Mouse (Mus musculus) hindbrain, postnatal 0 days (tissue): Measurements from ENCODE around the gene Rpusd3. TPM values are rescaled to one million over a fixed set of nuclear protein-coding genes. Genes with fewer than 3 reads are reported as not detected.

Experiments used
- ATAC-seq: fragments of 200-750 bp; cut with Nextera tagmentation; 2 replicates; pipeline ENCODE4 v1.8.0; 2017; ENCODE audit warnings: mild to moderate bottlenecking, moderate TSS enrichment, moderate library complexity
- DNase-seq: peaks from one replicate; pipeline ENCODE4 v3.0.0-alpha.2; 2015; ENCODE audit warnings: low spot score
- H3K27ac ChIP-seq: fragments of 300-500 bp; sonication (generic); 2 replicates; pipeline ENCODE4 v1.5.1; 2014; ENCODE audit warnings: mild to moderate bottlenecking
- H3K27me3 ChIP-seq: fragments of 300-500 bp; sonication (generic); 2 replicates; pipeline ENCODE4 v1.6.1; 2014; ENCODE audit warnings: low read length, mixed read lengths; ENCODE audit not compliant: insufficient read depth
- H3K36me3 ChIP-seq: fragments of 300-500 bp; sonication (generic); 2 replicates; pipeline ENCODE4 v1.6.1; 2014; ENCODE audit warnings: low read length, mixed read lengths; ENCODE audit not compliant: insufficient read depth
- H3K4me1 ChIP-seq: fragments of 300-500 bp; sonication (generic); 2 replicates; pipeline ENCODE4 v1.6.1; 2014; ENCODE audit warnings: antibody characterized with exemption, low read length, mixed read lengths; ENCODE audit not compliant: insufficient read depth
- H3K4me2 ChIP-seq: fragments of 300-500 bp; sonication (generic); 2 replicates; pipeline ENCODE4 v1.6.1; 2014; ENCODE audit warnings: low read depth, mild to moderate bottlenecking, low read length, moderate library complexity, mixed read lengths
- H3K4me3 ChIP-seq: fragments of 300-500 bp; sonication (generic); 2 replicates; pipeline ENCODE4 v1.5.1; 2014; ENCODE audit warnings: low read length
- H3K9ac ChIP-seq: fragments of 300-500 bp; sonication (generic); replicated peaks from 2 replicates; pipeline ENCODE4 v1.6.1; 2014; ENCODE audit warnings: mild to moderate bottlenecking, low read length, moderate library complexity, mixed read lengths
- H3K9me3 ChIP-seq: fragments of 300-500 bp; sonication (generic); 2 replicates; pipeline ENCODE4 v1.6.1; 2016; ENCODE audit warnings: low read length, mixed read lengths
- CTCF ChIP-seq: IDR thresholded peaks from 2 replicates; pipeline ENCODE4 v1.5.1; 2016; ENCODE audit warnings: antibody characterized with exemption, control low read depth, low read depth
- WGBS: fragments of 180-500 bp; shearing (Covaris S2); extraction: QIAGEN DNeasy Blood & Tissue Kit; methylation state at CpG from one replicate; pipeline ENCODE4 v1.1.7; 2014; 5-methylcytosine and 5-hydroxymethylcytosine counted together
- polyA plus RNA-seq: library from polyadenylated mRNA; unstranded; fragments of >200 nt; fragmentation: Nextera tagmentation; extraction: Ambion mirVana; gene quantifications from 2 replicates; pipeline ENCODE4 v1.2.1, GENCODE M21; 2015
- total RNA-seq: library from RNA; depleted of rRNA; stranded (reverse); fragments of >200 nt; gene quantifications from 2 replicates; pipeline ENCODE4 v1.2.3, GENCODE M21; 2014

The Rpusd3 gene
- total and polyA plus RNA-seq, 2 experiments from 2014 or later: 20.8 to 27.3 TPM

DNA sequence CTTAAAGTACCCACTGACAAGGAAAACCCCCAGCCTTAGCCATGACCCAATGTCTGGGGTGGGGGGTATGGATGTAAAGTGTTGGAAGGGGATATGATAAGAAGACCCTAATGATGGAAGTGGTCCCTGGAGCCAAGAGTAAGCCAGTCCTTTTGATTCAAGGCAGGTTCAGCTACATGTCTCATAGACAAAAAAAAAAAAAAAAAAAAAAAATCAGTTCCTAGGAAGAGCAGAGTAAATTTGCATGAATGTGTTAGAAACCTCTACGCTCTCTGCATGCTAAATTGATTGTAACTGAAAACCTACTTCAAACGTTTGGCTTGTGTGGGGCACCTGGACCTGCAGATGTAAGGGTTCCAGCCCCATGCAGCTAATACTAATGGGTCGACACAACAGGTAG is 12.7 kb upstream of the Rpusd3 start:
- no peak for DNase-seq
- no peak for ATAC-seq
- WGBS: 58% methylated on average over 3 of the region's 3 CpGs
- H3K4me3 ChIP-seq: no peak overlapping the region
- no peak overlapping the region for H3K9ac ChIP-seq
- no peak for TF ChIP-seq CTCF
- no peaks in the 10 kb centered on the region for H3K36me3 ChIP-seq
- no peaks in the 10 kb centered on the region for H3K4me1 ChIP-seq
- no peak overlapping the region for H3K27ac ChIP-seq
- no peaks in the 10 kb centered on the region for H3K27me3 ChIP-seq
- no peaks in the 10 kb centered on the region for H3K9me3 ChIP-seq
- H3K4me2 ChIP-seq: no peak overlapping the region

DNA sequence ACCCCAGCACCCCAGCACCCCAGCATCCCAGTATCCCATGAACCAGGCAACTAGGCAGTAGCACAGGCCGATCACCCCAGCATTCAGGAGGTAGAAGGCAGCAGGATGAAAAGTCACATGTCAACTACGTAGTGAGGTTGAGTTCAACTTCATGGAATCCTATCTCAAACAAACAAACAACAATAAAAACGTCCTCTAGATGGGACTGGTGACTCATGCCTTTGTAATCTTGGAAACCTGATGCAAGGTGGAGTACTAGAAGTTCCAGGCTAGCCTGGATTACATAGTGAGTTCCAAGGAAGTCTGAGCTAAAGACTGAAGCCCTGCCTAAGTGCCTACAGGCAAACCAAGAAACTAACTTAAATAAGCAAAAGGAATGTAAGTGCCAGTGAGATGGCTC is 11.7 kb upstream of the Rpusd3 start:
- 64% methylated on average over 3 of the region's 3 CpGs for WGBS
- Histone ChIP-seq H3K9me3 (no peaks in the 10 kb centered on the region), H3K27ac (no peak overlapping the region), H3K36me3 (no peaks in the 10 kb centered on the region), H3K4me3 (no peak overlapping the region), H3K9ac (no peak overlapping the region), H3K27me3 (no peaks in the 10 kb centered on the region), H3K4me1 (no peaks in the 10 kb centered on the region), H3K4me2 (no peak overlapping the region)
- TF ChIP-seq CTCF: no peak
- no peak for ATAC-seq
- DNase-seq: no peak

DNA sequence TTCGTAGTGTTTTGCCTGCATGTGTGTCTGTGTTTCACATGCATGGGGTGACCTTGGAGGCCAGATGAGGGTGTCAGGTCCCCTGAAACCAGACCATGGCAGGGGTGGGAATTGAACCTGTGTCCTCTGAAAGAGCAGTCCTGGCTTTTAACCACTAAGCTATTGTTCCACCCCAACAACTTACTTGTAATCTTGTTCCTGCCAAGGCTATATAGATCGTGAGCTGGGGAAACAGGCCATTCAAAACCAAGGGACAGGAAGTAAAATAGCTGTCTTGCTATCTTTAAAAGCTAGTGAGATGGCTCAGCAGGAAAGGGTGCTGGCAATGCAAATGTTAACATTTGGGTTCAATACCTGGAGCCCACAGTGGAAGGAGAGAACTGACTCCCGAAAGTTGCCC is 10.8 kb upstream of the Rpusd3 start:
- H3K36me3 ChIP-seq: no peaks in the 10 kb centered on the region
- no peak for ATAC-seq

DNA sequence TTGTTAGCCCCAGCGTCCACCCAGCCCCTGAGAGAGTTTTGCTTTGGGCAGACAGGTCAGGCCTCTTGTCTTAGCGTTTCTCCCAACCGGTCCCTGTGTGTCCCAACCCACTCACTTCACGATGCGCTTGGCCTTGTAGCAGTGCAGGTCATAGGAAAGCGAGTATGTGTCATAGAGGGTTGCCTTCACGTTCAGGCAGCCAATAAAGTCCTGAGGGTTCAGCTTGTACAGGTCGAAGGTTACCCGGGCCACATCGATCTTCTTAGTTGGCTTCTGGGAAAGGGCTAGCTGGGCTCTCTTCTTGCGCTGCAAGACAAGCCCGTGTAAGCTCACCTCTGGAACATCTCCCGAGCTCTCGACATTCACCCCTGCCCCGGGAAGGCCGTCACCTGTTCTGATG is 8.9 kb upstream of the Rpusd3 start:
- no peak overlapping the region for H3K4me2 ChIP-seq

More for the DNA sequence above, 10.8 kb upstream of the Rpusd3 start:
- Histone ChIP-seq H3K4me1 (no peaks in the 10 kb centered on the region), H3K4me2 (no peak overlapping the region), H3K27ac (no peak overlapping the region), H3K27me3 (no peaks in the 10 kb centered on the region), H3K9ac (no peak overlapping the region), H3K9me3 (no peaks in the 10 kb centered on the region), H3K4me3 (no peak overlapping the region)
- 88% methylated on average over 3 of the region's 3 CpGs for WGBS
- no peak for DNase-seq
- TF ChIP-seq CTCF: no peak

DNA sequence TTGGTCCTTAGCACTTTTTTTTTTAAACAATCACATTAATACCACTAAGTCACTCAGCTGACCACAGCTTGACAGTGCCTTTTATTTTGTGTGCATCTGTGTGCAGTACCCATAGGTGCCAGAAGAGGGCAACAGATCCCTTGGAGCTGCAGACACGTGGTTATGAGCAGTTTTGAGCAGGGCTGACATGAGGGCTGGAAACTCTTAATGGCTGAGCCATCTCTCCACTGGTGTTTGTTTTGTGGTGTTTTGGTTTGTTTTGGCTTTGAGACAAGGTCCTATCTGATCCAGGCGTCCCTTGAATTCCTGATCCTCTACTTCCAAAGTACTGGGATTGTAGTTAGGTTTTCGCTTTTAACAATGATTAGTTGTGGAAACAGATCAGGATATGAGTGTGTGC is 8.3 kb upstream of the Rpusd3 start:
- no peak overlapping the region for H3K27ac ChIP-seq
- no peaks in the 10 kb centered on the region for H3K9me3 ChIP-seq
- peak; percentile 81 for TF ChIP-seq CTCF
- H3K4me2 ChIP-seq: no peak overlapping the region
- no peaks in the 10 kb centered on the region for H3K4me1 ChIP-seq
- WGBS: 62% methylated on average over 3 of the region's 3 CpGs
- H3K9ac ChIP-seq: no peak overlapping the region
- ATAC-seq: no peak
- no peaks in the 10 kb centered on the region for H3K36me3 ChIP-seq
- no peaks in the 10 kb centered on the region for H3K27me3 ChIP-seq
- peak; percentile 59 for DNase-seq
- no peak overlapping the region for H3K4me3 ChIP-seq

More for the DNA sequence above, 8.9 kb upstream of the Rpusd3 start:
- DNase-seq: no peak
- Histone ChIP-seq H3K4me3 (no peak overlapping the region), H3K9me3 (no peaks in the 10 kb centered on the region), H3K27me3 (no peaks in the 10 kb centered on the region), H3K27ac (no peak overlapping the region), H3K36me3 (no peaks in the 10 kb centered on the region), H3K4me1 (no peaks in the 10 kb centered on the region), H3K9ac (no peak overlapping the region)
- TF ChIP-seq CTCF: no peak
- ATAC-seq: no peak
- WGBS: 93% methylated on average over 16 of the region's 16 CpGs

DNA sequence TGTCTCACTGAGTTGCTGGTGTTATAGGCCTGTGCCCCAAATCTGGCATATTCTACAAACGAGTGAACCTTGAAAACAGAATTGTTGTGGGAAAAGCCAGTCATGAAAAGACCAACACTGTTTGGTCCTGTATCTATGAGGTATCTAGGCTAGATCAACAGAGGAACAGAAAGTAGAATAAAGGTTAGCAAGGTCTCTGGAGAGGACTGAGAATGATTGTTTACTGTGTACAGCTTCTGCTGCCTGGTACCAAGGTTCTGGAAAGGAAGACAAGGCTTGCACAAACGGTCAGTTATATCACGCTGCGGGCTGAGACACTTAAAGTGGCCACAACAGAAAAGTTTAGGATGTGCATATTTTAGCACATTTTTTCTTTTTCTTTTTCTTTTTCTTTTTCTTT is 7.6 kb upstream of the Rpusd3 start:
- Histone ChIP-seq H3K4me2 (no peak overlapping the region), H3K27me3 (no peaks in the 10 kb centered on the region), H3K4me3 (no peak overlapping the region), H3K9ac (no peak overlapping the region), H3K9me3 (no peaks in the 10 kb centered on the region), H3K4me1 (no peaks in the 10 kb centered on the region), H3K36me3 (no peaks in the 10 kb centered on the region), H3K27ac (no peak overlapping the region)
- DNase-seq (no peak), ATAC-seq (no peak)
- 94% methylated on average over 4 of the region's 4 CpGs for WGBS
- no peak for TF ChIP-seq CTCF

DNA sequence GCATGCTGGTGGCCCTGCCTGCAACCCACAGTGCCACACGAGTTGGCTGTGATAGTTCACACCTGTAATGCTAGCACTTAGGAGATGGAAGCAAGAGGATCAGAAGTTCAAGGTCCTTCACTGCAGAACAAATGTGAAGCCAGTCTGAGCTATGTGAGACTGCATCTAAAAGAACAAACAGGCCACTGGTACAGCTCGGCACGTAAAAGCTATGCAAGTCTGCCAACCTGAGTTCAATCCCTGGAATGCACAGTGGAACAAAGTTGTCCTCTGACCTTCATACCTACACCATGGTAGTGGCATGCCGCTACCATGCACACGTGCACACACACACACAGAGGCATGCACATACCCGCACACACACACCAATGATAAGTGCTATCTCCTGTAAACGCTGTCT is 5.0 kb upstream of the Rpusd3 start:
- ATAC-seq: no peak
- H3K9ac ChIP-seq: no peak overlapping the region
- no peaks in the 10 kb centered on the region for H3K27me3 ChIP-seq
- no peak overlapping the region for H3K4me3 ChIP-seq
- H3K36me3 ChIP-seq: no peaks in the 10 kb centered on the region
- no peak for DNase-seq
- no peaks in the 10 kb centered on the region for H3K4me1 ChIP-seq
- 87% methylated on average over 7 of the region's 7 CpGs for WGBS
- TF ChIP-seq CTCF: no peak
- no peak overlapping the region for H3K4me2 ChIP-seq
- H3K27ac ChIP-seq: no peak overlapping the region
- no peaks in the 10 kb centered on the region for H3K9me3 ChIP-seq
